Mouse (Mus musculus): Measurements from ENCODE around the gene Elp4. TPM values are rescaled to one million over a fixed set of nuclear protein-coding genes. Genes with fewer than 3 reads are reported as not detected.

The Elp4 gene
- polyA plus RNA-seq, 1 experiment from 2014 or later: 49.7 TPM

- Histone ChIP-seq H3K27ac (no peak overlapping the region), H3K9ac (peak overlapping the region; percentile 23; the same call in 1 of the 2 replicates), H3K4me1 (peaks cover 56% of the 10 kb centered on the region), H3K27me3 (peaks cover 94% of the 10 kb centered on the region), H3K4me2 (replicated peaks) (peak overlapping the region; percentile 61), H3K36me3 (no peaks in the 10 kb centered on the region), H3K9me3 (replicated peaks) (no peaks in the 10 kb centered on the region), H3K4me3 (peak overlapping the region; percentile 51)
- WGBS: 2% methylated on average over 25 of the region's 25 CpGs
- no peak for ATAC-seq (ENCODE audit: low FRiP score)
Measured at GRCm38 (mm10) chr2:105671798-105672595, 232.4 kb downstream of the Elp4 start.

DNA sequence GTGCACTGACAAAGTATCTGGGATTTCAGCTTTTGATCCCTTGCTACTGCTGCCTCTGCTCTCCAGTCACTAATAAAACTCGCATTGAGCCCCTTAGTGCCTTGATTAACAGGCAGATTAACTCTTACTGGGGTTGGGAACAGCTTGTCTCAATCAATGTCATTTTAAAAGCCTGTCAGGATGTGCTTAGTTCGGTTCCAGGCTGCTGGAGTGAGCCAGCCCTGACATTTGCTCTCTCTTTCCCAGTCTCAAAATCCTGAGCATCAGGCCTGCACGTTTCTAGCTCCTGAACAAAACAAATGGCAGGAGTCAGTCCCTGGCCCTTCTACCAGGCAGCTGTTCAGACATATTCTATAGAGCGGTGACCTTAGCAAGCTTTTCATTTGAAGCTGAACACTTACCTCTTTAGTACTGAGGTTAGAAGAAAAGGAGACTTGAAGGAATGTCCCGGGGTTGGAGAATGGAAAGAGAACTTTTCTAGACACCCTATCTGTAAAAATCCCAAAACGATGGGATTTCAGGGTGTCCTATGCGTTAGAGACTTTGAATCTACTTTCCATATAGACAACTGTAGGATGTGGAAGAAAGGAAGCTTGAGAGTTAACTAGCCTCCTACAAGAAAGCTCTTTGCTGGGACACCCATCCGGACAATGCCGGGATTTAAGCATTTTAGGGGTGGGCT is 233.1 kb downstream of the Elp4 start:
- Histone ChIP-seq H3K4me1 (peaks cover 54% of the 10 kb centered on the region), H3K27me3 (peaks cover 94% of the 10 kb centered on the region), H3K36me3 (no peaks in the 10 kb centered on the region), H3K4me2 (replicated peaks) (peak overlapping the region; percentile 61), H3K27ac (no peak overlapping the region), H3K9ac (no peak overlapping the region), H3K9me3 (replicated peaks) (no peaks in the 10 kb centered on the region), H3K4me3 (peak overlapping the region; percentile 51; the same call in 1 of the 2 replicates)
- WGBS: 4% methylated on average over 9 of the region's 9 CpGs
- no peak for ATAC-seq (ENCODE audit: low FRiP score)

- no peak for ATAC-seq (ENCODE audit: low FRiP score)
- H3K4me1 ChIP-seq: peaks cover 50% of the 10 kb centered on the region
- no peak overlapping the region for H3K27ac ChIP-seq
- H3K27me3 ChIP-seq: peaks cover 95% of the 10 kb centered on the region
- H3K4me3 ChIP-seq: no peak overlapping the region
- peak overlapping the region; percentile 61 for H3K4me2 ChIP-seq (replicated peaks)
- no peaks in the 10 kb centered on the region for H3K9me3 ChIP-seq (replicated peaks)
- H3K9ac ChIP-seq: no peak overlapping the region
- WGBS: 4% methylated on average over 6 of the region's 6 CpGs
- no peaks in the 10 kb centered on the region for H3K36me3 ChIP-seq
Measured at GRCm38 (mm10) chr2:105670731-105671095, 233.7 kb downstream of the Elp4 start.

GRCm38 (mm10) chr2:105669881-105670730 is 234.3 kb downstream of the Elp4 start:
- ATAC-seq (ENCODE audit: low FRiP score): no peak
- WGBS: 2% methylated on average over 29 of the region's 29 CpGs
- Histone ChIP-seq H3K4me1 (peaks cover 47% of the 10 kb centered on the region), H3K9me3 (replicated peaks) (no peaks in the 10 kb centered on the region), H3K9ac (peak overlapping the region; percentile 44; the same call in 1 of the 2 replicates), H3K36me3 (no peaks in the 10 kb centered on the region), H3K4me2 (replicated peaks) (peak overlapping the region; percentile 61), H3K27ac (no peak overlapping the region), H3K27me3 (peaks cover 97% of the 10 kb centered on the region), H3K4me3 (peak overlapping the region; percentile 25)

DNA sequence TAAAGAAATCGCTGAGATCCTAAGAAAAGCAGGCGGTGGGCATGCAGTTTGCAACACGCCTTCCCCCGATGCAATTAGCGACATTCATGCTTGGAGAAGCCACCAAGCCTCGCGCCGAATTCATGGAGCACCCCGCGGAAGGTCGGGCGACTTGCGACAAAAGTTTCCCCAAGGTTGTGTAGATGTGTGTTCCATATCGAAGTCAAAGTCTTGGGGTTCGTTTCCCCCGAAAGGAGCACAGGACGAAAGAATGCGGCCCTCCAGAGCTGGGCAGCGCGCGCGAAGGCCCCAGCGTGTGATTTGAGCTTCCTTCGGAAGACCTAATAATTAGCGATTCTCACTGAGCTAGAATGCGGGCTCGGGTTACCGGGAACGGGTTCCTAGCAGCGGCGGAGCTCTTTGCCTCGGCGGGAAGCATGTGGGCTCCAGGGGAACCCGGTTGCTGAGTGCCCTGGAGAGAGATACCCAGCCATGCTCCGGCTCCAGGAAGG is 234.9 kb downstream of the Elp4 start:
- peak overlapping the region; percentile 25 for H3K4me3 ChIP-seq
- H3K4me2 ChIP-seq (replicated peaks): peak overlapping the region; percentile 61
- no peaks in the 10 kb centered on the region for H3K36me3 ChIP-seq
- peaks cover 97% of the 10 kb centered on the region for H3K27me3 ChIP-seq
- peak overlapping the region; percentile 44; the same call in 1 of the 2 replicates for H3K9ac ChIP-seq
- no peaks in the 10 kb centered on the region for H3K9me3 ChIP-seq (replicated peaks)
- no peak for ATAC-seq (ENCODE audit: low FRiP score)
- no peak overlapping the region for H3K27ac ChIP-seq
- WGBS: under 1% methylated on average over 35 of the region's 35 CpGs
- peaks cover 40% of the 10 kb centered on the region for H3K4me1 ChIP-seq

DNA sequence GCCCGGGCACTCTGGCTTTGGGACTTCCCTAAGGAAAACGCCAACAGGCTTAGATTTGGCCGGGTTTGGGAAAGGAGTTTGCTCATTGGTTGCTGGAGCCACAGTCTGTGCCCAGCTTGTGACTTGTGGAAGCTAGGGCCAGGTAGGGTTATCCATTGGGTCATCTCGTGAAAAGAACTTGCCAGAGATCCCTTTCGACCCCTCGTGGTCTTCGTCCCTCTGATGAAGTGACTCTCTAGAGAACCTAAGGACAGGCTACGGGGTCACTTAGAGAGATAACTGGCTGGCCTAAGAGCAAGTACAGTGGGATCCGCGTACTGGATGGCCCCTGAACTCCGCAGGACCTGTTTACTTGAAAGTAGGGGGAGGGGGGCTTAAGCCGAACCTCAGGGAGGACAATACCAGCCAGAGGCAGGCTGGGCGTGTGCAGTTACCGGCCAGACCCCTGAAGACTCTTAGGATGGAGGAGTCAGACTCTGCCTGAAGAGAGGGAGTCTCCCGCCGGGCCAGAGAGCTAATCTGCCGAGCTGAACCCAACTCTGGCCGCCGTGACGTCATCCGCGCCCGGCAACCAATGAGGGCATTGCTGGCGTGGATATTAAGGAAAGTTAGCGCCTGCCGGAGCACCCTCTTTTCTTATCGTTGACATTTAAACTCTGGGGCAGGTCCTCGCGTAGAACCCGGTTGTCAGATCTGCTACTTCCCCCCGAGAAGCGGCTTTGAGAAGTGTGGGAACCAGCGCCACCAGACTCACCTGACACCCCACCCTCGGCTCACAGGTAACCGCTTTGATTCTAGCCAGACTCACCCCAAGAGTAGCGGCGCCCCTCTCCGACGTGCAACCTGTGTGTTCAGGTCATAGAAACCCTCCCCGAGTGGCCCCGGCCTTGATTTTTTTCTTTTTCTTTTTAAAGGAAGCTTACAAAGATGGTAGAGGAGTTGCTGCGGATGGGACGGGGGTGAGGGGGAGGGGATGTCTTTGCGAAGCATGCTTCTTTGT is 235.8 kb downstream of the Elp4 start, which contains the start of gene Pax6:
Gene Pax6, plus strand, starts transcription at position 630 of the 1,000 bp plus-strand sequence.
- Histone ChIP-seq H3K9ac (peak within 1 kb of the TSS; percentile 44; the same call in 1 of the 2 replicates), H3K36me3 (no peaks in the 10 kb centered on the region), H3K4me2 (replicated peaks) (peak within 1 kb of the TSS; percentile 61), H3K27ac (no peak within 1 kb of the TSS), H3K9me3 (replicated peaks) (no peaks in the 10 kb centered on the region), H3K4me1 (peaks cover 31% of the 10 kb centered on the region), H3K4me3 (peak within 1 kb of the TSS; percentile 25), H3K27me3 (peaks cover 99% of the 10 kb centered on the region)
- WGBS: under 1% methylated on average over 44 of the region's 44 CpGs
- ATAC-seq (ENCODE audit: low FRiP score): peak; percentile 36

GRCm38 (mm10) chr2:105667626-105667950 is 236.8 kb downstream of the Elp4 start:
- Histone ChIP-seq H3K27me3 (peaks cover 99% of the 10 kb centered on the region), H3K9me3 (replicated peaks) (no peaks in the 10 kb centered on the region), H3K4me1 (peaks cover 24% of the 10 kb centered on the region), H3K27ac (no peak overlapping the region), H3K4me3 (no peak overlapping the region), H3K4me2 (replicated peaks) (no peak overlapping the region), H3K36me3 (no peaks in the 10 kb centered on the region), H3K9ac (no peak overlapping the region)
- under 1% methylated on average over 11 of the region's 11 CpGs for WGBS
- no peak for ATAC-seq (ENCODE audit: low FRiP score)

- no peak for ATAC-seq (ENCODE audit: low FRiP score)
- Histone ChIP-seq H3K27me3 (peaks cover 98% of the 10 kb centered on the region), H3K4me1 (peaks cover 24% of the 10 kb centered on the region), H3K27ac (no peak overlapping the region), H3K36me3 (no peaks in the 10 kb centered on the region), H3K9me3 (replicated peaks) (no peaks in the 10 kb centered on the region), H3K9ac (no peak overlapping the region), H3K4me2 (replicated peaks) (no peak overlapping the region), H3K4me3 (no peak overlapping the region)
- 2% methylated on average over 41 of the region's 41 CpGs for WGBS
Measured at GRCm38 (mm10) chr2:105666763-105667625, 237.4 kb downstream of the Elp4 start.

- Histone ChIP-seq H3K4me1 (peaks cover 24% of the 10 kb centered on the region), H3K27ac (no peak overlapping the region), H3K27me3 (peaks cover 98% of the 10 kb centered on the region), H3K9ac (no peak overlapping the region), H3K9me3 (replicated peaks) (no peaks in the 10 kb centered on the region), H3K4me2 (replicated peaks) (no peak overlapping the region), H3K4me3 (no peak overlapping the region), H3K36me3 (no peaks in the 10 kb centered on the region)
- 7% methylated on average over 6 of the region's 6 CpGs for WGBS
- ATAC-seq (ENCODE audit: low FRiP score): no peak
Measured at GRCm38 (mm10) chr2:105666331-105666730, 238.0 kb downstream of the Elp4 start.

- ATAC-seq (ENCODE audit: low FRiP score): no peak
Measured at GRCm38 (mm10) chr2:105665491-105666250, 238.7 kb downstream of the Elp4 start.

More at GRCm38 (mm10) chr2:105665491-105666250, 238.7 kb downstream of the Elp4 start:
- Histone ChIP-seq H3K27me3 (peaks cover 97% of the 10 kb centered on the region), H3K9me3 (replicated peaks) (no peaks in the 10 kb centered on the region), H3K4me3 (no peak overlapping the region), H3K27ac (no peak overlapping the region), H3K9ac (no peak overlapping the region), H3K4me1 (peaks cover 28% of the 10 kb centered on the region), H3K36me3 (no peaks in the 10 kb centered on the region), H3K4me2 (replicated peaks) (no peak overlapping the region)
- WGBS: 12% methylated on average over 5 of the region's 5 CpGs
